Mouse (Mus musculus): ENCODE results near the gene Plekhj1.
A peak's percentile ranks its signal among the peaks of the same experiment; 100 is the strongest.

Gene Plekhj1

DNA sequence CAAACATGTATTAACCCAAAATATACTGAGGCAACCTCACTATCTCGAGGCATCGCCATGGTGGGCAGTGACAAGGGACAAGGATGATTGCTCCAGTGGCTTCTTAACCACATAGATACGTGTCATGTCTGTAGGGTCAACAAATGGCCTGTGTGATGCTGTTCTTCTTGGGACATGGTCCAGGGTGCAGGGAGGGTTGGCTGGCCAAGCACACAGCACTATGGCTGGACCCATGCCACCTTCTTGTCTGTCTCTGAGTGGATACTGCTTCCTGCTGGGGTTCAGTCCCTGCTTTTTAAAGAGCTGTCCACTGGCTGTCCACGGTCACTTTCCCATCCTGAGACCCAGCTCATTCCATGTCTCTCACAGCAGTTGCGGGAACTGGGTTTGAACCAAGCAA lies 21.3 kb downstream of the Plekhj1 start:
- no peak for DNase-seq (ENCODE audit: low read depth, low spot score)

GRCm38 (mm10) chr10:80776358-80776869 lies 22.0 kb downstream of the Plekhj1 start:
- no peak for DNase-seq (ENCODE audit: low read depth, low spot score)

- no peak for DNase-seq (ENCODE audit: low read depth, low spot score)
Measured at GRCm38 (mm10) chr10:80775731-80776130, 22.7 kb downstream of the Plekhj1 start.

DNA sequence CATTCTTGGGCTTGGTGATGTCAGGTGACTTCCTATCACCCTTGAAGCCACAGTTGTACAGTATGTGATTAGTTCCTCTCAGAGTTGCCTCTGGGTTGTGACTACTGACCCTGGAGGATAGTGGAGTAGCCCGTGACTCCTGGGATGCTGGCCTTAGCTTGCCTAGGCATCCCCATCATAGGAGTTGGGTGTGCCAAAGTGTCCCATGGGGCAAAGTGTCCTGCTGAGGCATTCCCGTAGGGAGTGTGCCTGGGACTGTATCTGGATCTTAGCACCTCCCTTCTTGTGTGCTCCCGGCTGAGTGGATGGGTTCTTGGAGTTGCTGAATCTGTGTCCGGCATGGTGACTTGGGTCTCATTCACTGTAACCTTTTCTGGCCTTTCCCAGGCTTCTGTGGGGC lies 23.4 kb downstream of the Plekhj1 start:
- DNase-seq (ENCODE audit: low read depth, low spot score), result no peak

- DNase-seq (ENCODE audit: low read depth, low spot score), result peak; percentile 96
Measured at GRCm38 (mm10) chr10:80774549-80774948, 23.9 kb downstream of the Plekhj1 start.

- no peak for DNase-seq (ENCODE audit: low read depth, low spot score)
Measured at GRCm38 (mm10) chr10:80773816-80774215, 24.6 kb downstream of the Plekhj1 start.

GRCm38 (mm10) chr10:80768365-80768764 lies 30.1 kb downstream of the Plekhj1 start:
- DNase-seq (ENCODE audit: low read depth, low spot score), result no peak

- no peak for DNase-seq (ENCODE audit: low read depth, low spot score)
Measured at GRCm38 (mm10) chr10:80766161-80766815, 32.1 kb downstream of the Plekhj1 start.

- DNase-seq (ENCODE audit: low read depth, low spot score), result no peak
Measured at GRCm38 (mm10) chr10:80765746-80766145, 32.7 kb downstream of the Plekhj1 start.

DNA sequence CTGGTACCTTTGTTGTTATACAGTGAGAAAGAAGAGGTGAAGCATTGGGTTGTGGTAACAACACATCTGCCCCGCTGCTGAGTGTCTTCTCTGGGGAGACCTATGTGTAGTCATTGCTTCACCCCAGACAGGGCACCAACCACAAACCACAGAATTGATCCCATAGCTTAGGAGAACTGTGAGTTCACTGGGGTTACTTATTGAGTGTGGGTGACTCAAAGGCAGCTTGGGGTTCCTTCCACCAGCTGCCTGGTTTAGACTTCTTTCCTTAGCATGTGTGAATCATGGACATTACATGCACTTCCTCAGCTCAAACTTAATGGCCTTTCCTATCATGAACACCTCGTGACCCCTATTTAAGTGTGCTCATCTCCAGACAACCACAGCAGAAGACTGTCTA lies 34.9 kb downstream of the Plekhj1 start:
- DNase-seq (ENCODE audit: low read depth, low spot score), result no peak

DNA sequence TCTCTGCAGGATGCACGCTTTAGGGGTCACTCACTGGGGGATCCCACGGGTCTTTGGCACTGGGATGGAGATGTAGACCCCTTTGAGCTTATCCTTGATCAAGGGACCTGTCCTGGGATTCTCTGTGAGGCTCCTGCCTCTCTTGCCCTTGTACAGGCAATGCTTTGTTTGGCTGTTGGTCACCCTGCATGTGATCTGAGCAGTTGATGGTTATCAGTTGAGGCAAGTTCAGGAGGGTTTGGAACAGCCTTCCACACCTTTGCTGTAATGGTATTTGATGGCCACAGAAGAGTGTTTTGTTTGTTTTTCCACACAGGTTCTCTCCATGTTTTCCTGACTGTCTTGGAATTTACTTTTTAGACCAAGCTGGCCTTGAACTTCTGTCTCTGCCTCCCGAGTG lies 36.6 kb downstream of the Plekhj1 start:
- no peak for DNase-seq (ENCODE audit: low read depth, low spot score)

- no peak for DNase-seq (ENCODE audit: low read depth, low spot score)
Measured at GRCm38 (mm10) chr10:80760596-80761524, 37.6 kb downstream of the Plekhj1 start.

DNA sequence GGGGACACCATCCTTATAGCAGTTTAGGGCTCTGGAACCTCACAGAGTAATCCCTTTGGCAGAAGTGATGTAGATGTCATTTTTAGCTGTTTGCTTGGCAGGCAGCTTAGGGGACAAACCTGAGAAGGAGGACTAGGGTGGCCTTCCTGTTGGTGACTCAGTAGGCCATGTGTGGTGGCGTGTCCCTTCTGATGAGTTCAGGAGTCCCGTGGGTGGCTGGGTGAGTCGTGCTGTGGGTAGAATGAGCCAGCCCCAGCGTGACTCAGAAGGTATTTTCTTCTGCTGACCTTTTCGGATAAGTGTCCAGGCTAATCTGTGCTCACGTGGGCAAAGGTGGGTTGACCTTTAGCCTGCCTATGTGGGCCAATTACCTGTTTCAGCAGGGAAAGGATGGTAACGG lies 39.8 kb downstream of the Plekhj1 start:
- DNase-seq (ENCODE audit: low read depth, low spot score), result no peak

DNA sequence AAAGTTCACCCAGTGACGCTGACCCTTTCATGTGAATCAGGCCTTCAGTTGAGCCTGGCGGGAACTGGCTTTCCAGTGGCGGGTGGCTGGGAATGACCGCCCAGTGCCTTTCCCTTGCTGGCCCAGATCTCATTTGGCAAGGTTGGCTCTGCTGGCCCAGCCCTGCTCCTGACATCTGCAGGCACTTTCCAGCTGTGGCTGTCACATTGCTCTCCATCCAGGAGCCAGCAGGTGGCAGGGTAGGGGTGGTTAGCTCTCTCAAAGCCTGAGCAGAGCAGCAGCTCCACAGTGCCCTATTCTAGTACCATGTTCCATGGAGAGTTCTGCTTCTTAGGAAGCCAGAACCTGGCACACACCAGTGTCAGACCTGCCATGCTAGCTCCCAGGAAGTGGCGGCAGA lies 40.7 kb downstream of the Plekhj1 start:
- no peak for DNase-seq (ENCODE audit: low read depth, low spot score)

GRCm38 (mm10) chr10:80756967-80757366 lies 41.5 kb downstream of the Plekhj1 start:
- no peak for DNase-seq (ENCODE audit: low read depth, low spot score)

- DNase-seq (ENCODE audit: low read depth, low spot score), result no peak
Measured at GRCm38 (mm10) chr10:80756509-80756908, 41.9 kb downstream of the Plekhj1 start.

DNA sequence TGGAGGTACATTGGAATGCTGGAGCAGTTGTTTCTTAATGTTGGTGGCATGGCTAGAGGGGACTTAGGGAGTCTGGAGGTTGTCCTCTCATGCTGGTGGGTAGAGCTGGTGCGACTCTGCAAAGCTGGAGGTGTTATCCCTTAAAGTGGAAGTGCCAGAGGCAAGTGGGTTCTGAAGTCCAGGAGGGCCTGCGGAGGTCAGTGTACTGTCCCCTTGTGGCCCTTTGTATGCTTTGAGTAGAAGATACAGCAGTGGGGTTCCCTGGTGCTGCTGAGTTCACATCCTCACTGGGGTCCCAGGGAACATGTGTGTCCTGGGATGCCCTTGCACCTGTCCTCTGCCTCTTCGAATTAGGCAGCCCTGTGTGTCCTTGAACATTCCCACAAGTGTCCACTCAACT lies 42.3 kb downstream of the Plekhj1 start:
- DNase-seq (ENCODE audit: low read depth, low spot score), result no peak

DNA sequence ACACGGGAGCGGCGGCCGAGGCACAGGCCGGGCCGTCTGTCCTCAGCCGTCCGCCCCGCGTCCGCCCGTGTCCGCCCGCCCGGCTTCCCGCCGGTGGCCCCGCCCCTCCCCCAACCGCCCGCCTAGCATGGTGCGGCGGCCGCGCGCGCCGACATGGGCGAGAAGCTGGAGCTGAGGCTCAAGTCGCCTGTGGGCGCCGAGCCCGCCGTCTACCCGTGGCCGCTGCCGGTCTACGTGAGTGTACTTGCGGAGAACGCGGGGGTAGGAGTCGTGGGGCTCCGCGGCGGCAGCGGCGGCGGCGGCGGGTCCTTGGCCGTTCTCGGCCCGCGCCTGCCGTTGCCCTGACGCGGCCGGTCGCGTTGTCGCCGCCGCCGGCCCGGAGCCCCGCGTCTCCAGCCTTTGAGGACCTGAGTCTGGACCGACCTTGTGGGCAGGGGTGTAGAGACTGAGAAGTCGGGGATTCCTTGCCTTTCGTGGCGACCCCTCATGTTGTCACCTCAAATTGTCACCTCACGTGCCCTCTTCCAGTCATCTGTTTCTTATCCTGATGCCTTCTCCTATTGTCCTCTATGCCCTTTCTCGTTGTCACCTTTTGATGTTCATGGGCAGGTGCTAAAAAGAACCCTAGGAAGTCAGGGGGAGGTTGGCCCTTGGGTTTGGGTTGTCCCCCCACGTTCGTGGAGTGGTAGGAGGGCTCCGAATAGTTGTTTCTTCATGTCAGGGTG lies 43.0 kb downstream of the Plekhj1 start:
- DNase-seq (ENCODE audit: low read depth, low spot score), result no peak

DNA sequence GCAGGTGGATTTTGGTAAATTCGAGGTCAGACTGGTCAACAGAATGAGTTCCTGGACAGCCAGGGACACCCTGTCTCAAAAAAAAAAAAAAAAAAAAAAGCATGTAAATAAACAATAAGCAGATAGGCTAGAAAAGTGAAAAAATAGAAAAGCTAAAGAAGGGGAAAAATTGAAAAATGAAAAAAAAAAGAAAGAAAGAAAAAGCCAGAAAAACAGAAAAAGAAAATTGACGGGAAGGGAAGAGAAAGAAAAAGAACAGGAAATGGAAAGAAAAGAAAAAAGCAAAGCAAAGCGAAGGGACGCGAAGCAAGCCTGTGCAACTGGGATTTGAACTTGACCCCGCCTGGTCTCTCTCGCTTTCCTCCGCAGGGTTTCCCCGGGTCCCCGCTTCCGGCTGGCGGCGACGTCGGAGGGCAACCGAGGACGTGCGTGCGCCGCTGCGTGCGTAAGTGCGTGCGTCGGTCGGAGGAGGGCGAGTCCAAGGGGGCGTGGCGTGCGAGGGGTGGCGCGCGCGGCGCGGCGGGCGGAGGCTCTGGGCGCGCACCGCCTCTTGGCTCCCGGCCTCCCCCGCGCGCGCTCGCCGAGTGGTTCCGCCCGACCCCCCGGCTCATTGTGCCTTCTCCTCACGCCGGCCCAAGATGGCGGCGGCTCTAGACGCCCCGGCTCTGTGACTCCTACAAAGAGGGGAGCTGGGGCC lies 43.7 kb downstream of the Plekhj1 start, which contains the start of gene Dot1l:
TSS of gene Dot1l (plus strand) at position 613 of the 697 bp plus-strand sequence.
- peak; percentile 91 for DNase-seq (ENCODE audit: low read depth, low spot score)

GRCm38 (mm10) chr10:80752079-80752625 lies 46.3 kb downstream of the Plekhj1 start:
- no peak for DNase-seq (ENCODE audit: low read depth, low spot score)
